Mouse (Mus musculus) brain, embryonic 14.5 days (tissue): Measurements from ENCODE around the gene Sash1.

Source experiments
- CTCF ChIP-seq: fragments of 200-500 bp; IDR thresholded peaks from 2 replicates; pipeline ENCODE4 v1.5.1; 2012; ENCODE audit warnings: inconsistent platforms, mild to moderate bottlenecking, moderate library complexity, borderline replicate concordance; ENCODE audit not compliant: insufficient read depth, insufficient read length; ENCODE audit errors: extremely low read depth
- POLR2A ChIP-seq: fragments of 200-500 bp; IDR thresholded peaks from 2 replicates; pipeline ENCODE4 v1.6.1; 2012; ENCODE audit warnings: mild to moderate bottlenecking, inconsistent platforms, borderline replicate concordance; ENCODE audit not compliant: poor library complexity, insufficient read depth, insufficient read length, severe bottlenecking; ENCODE audit errors: extremely low read depth

- TF ChIP-seq CTCF (no peak), POLR2A (no peak)
These were observed 29.9 kb upstream of the Sash1 start for GRCm38 (mm10) chr10:8915755-8916154.
